9 mouse cellular contexts compared by ENCODE assay signal in genomic region chr2:93202782-93203181, GRCm38 (mm10).
"Had no signal": no experiment of that assay in that cellular context is flagged by ENCODE, and none has a peak within 500 bp of the region (broad histone marks: within the 10 kb centered on the region; RNA-seq: fewer than 3 reads in every experiment).

No protein-coding gene starts in this region.

- H3K36me3 ChIP-seq: liver, embryonic 15.5 days had no signal

- H3K4me3 ChIP-seq: left cerebral cortex, adult 2 months; limb, embryonic 10.5 days; liver, embryonic 15.5 days; midbrain, embryonic 15.5 days had no signal

- H3K4me2 ChIP-seq: liver, embryonic 11.5 days; liver, embryonic 15.5 days; midbrain, embryonic 15.5 days had no signal

- DNase-seq: kidney, adult 8-10 months; lung, adult 2 months; lung, postnatal 36 days had no signal

- H3K9ac ChIP-seq: liver, embryonic 15.5 days; midbrain, embryonic 15.5 days had no signal

- H3K9me3 ChIP-seq: limb, embryonic 10.5 days; liver, embryonic 15.5 days; midbrain, embryonic 15.5 days had no signal

- H3K27ac ChIP-seq: left cerebral cortex, adult 2 months; limb, embryonic 10.5 days; liver, embryonic 15.5 days; midbrain, embryonic 15.5 days; stomach, postnatal 0 days had no signal

- H3K27me3 ChIP-seq: liver, embryonic 15.5 days; midbrain, embryonic 15.5 days had no signal
